Mouse (Mus musculus) intestine, postnatal 0 days (tissue): Measurements from ENCODE around the gene Pkd1. TPM values are rescaled to one million over a fixed set of nuclear protein-coding genes. Genes with fewer than 3 reads are reported as not detected.

ENCODE experiments used
- ATAC-seq: fragments of 200-750 bp; cut with Nextera tagmentation; 2 replicates; pipeline ENCODE4 v1.8.0; 2017; ENCODE audit warnings: mild to moderate bottlenecking, moderate TSS enrichment, moderate library complexity
- H3K27ac ChIP-seq: fragments of 300-500 bp; sonication (generic); 2 replicates; pipeline ENCODE4 v1.5.1; 2014; ENCODE audit warnings: mild to moderate bottlenecking, low read depth, low read length, moderate library complexity
- H3K27me3 ChIP-seq: fragments of 300-500 bp; sonication (generic); replicated peaks from 2 replicates; pipeline ENCODE4 v1.6.1; 2014; ENCODE audit warnings: low read length, mixed read lengths; ENCODE audit not compliant: control insufficient read depth, insufficient read depth
- H3K36me3 ChIP-seq: fragments of 300-500 bp; sonication (generic); 2 replicates; pipeline ENCODE4 v1.6.1; 2014; ENCODE audit warnings: mild to moderate bottlenecking, moderate library complexity; ENCODE audit not compliant: control insufficient read depth, insufficient read depth
- H3K4me1 ChIP-seq: fragments of 300-500 bp; sonication (generic); replicated peaks from 2 replicates; pipeline ENCODE4 v1.6.1; 2014; ENCODE audit warnings: antibody characterized with exemption, low read length, mixed read lengths; ENCODE audit not compliant: control insufficient read depth, insufficient read depth
- H3K4me2 ChIP-seq: fragments of 300-500 bp; sonication (generic); replicated peaks from 2 replicates; pipeline ENCODE4 v1.6.1; 2014; ENCODE audit warnings: low read depth, mild to moderate bottlenecking, moderate library complexity
- H3K4me3 ChIP-seq: fragments of 300-500 bp; sonication (generic); 2 replicates; pipeline ENCODE4 v1.5.1; 2014; ENCODE audit warnings: low read depth, low read length
- H3K9ac ChIP-seq: fragments of 300-500 bp; sonication (generic); 2 replicates; pipeline ENCODE4 v1.6.1; 2014; ENCODE audit warnings: mild to moderate bottlenecking, low read depth, low read length
- H3K9me3 ChIP-seq: fragments of 300-500 bp; sonication (generic); 2 replicates; pipeline ENCODE4 v1.6.1; 2016; ENCODE audit warnings: mixed run types; ENCODE audit not compliant: control insufficient read depth
- CTCF ChIP-seq: sonication (generic); IDR thresholded peaks from 2 replicates; pipeline ENCODE4 v1.5.1; 2016; ENCODE audit warnings: low read depth, mild to moderate bottlenecking, control low read depth, antibody characterized with exemption, moderate library complexity
- WGBS: fragments of 180-500 bp; shearing (Covaris S2); extraction: QIAGEN DNeasy Blood & Tissue Kit; methylation state at CpG from one replicate; pipeline ENCODE4 v1.1.7; 2014; 5-methylcytosine and 5-hydroxymethylcytosine counted together
- polyA plus RNA-seq: library from polyadenylated mRNA; unstranded; fragments of >200 nt; fragmentation: Nextera tagmentation; extraction: Ambion mirVana; gene quantifications from 2 replicates; pipeline ENCODE4 v1.2.1, GENCODE M21; 2015

Pkd1 gene
- polyA plus RNA-seq, 1 experiment from 2014 or later: 5.4 TPM

DNA sequence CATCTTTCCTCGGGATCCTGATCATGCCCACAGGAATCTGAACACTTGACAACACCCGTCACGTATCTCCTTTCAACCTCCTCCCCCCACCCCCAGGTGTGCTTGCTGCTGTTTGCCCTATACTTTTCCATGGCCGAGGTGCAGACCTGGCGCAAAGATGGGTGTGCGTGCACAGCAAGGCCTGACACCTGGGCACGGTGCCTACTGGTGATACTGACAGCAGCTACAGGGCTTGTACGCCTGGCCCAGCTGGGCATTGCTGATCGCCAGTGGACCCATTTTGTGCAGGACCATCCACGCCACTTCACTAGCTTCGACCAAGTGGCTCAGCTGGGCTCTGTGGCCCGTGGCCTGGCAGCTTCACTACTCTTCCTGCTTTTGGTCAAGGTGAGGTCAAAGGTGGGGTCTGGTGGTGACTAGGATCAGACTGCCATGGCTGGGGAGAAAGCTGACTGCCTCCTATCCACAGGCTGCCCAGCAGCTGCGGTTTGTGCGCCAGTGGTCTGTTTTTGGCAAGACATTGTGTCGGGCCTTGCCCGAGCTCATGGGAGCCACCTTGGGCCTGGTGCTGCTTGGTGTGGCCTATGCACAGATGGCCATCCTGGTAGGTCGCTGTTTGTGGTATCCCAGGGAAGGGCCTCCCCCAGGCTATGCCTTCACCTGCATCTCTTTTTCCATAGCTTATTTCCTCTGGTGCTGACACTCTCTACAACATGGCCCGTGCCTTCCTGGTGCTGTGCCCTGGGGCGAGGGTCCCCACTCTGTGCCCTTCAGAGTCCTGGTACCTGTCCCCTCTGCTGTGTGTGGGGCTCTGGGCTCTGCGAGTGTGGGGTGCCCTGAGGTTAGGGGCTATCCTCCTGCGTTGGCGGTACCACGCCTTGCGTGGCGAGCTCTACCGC, 44.6 kb downstream of the Pkd1 start:
- 91% methylated on average over 26 of the region's 26 CpGs for WGBS
- H3K4me2 ChIP-seq: no peak overlapping the region
- no peaks in the 10 kb centered on the region for H3K4me1 ChIP-seq
- no peaks in the 10 kb centered on the region for H3K9me3 ChIP-seq
- peaks cover 84% of the 10 kb centered on the region for H3K36me3 ChIP-seq
- no peak for ATAC-seq
- no peak overlapping the region for H3K27ac ChIP-seq
- H3K9ac ChIP-seq: no peak overlapping the region
- no peaks in the 10 kb centered on the region for H3K27me3 ChIP-seq
- H3K4me3 ChIP-seq: no peak overlapping the region
- no peak for TF ChIP-seq CTCF

DNA sequence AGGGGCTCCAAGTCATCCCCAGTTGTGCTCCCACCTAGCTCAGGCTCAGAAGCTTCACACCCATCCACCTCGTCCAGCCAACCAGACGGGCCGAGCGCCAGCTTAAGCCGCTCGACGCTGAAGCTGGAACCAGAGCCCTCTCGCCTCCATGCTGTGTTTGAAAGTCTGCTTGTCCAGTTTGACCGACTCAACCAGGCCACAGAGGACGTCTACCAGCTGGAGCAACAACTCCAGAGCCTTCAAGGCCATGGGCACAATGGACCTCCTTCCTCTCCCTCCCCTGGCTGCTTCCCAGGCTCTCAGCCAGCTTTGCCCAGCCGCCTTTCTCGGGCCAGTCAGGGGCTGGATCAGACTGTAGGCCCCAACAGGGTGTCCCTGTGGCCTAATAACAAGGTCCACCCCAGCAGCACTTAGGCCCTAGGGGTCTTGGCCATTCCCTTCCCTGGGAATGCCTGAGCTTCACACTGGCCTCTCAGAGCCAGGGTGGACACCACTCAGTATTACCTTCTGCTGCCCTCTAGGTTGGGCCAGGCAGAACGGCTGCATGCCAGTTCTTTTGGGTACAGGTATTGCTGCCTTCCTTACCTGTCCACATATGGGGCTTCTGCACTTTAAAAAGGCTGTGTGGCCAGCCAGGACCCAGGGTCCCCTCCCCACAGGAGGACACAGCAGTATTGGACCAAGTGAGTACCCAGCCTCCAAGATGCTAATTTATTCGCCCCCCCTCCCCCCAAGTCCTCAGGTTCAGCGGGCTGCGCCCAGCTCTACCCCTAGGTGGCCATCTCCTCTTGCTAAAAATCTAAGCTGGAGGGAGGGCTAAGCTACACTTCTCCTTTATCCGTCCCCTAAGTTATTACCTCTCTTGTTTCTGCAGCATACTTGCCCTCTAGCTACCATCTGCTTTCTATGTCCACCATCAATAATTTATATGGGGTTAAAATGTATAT, 45.8 kb downstream of the Pkd1 start:
- Histone ChIP-seq H3K36me3 (peaks cover 90% of the 10 kb centered on the region), H3K9ac (no peak overlapping the region), H3K4me3 (no peak overlapping the region), H3K9me3 (no peaks in the 10 kb centered on the region), H3K4me1 (no peaks in the 10 kb centered on the region), H3K4me2 (no peak overlapping the region), H3K27me3 (no peaks in the 10 kb centered on the region), H3K27ac (no peak overlapping the region)
- ATAC-seq: no peak
- peak; percentile 39 for TF ChIP-seq CTCF
- WGBS: 76% methylated on average over 17 of the region's 17 CpGs

DNA sequence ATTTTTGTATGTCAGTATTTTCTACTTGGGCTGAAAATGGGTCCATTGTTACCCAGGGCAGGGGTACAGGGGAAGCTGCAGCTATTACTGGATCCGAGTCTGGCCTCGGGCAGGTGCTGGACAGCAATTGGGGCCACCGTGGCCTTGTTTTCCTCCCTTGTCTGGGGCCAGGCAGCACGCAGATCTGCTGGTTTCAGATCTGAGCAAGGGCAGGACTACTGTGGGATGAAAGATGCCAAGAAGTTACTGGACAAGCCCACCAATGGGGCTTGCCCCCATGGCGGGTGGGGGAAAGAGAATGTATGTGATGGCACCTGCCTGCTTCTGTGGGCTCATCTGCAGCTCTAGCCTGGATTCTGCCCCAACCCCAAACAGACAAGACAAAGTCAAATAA, 46.4 kb downstream of the Pkd1 start:
- Histone ChIP-seq H3K27me3 (no peaks in the 10 kb centered on the region), H3K4me2 (no peak overlapping the region), H3K4me3 (no peak overlapping the region), H3K4me1 (no peaks in the 10 kb centered on the region), H3K9me3 (no peaks in the 10 kb centered on the region), H3K36me3 (peaks cover 88% of the 10 kb centered on the region), H3K27ac (no peak overlapping the region), H3K9ac (no peak overlapping the region)
- WGBS: 73% methylated on average over 5 of the region's 5 CpGs
- no peak for ATAC-seq
- no peak for TF ChIP-seq CTCF

DNA sequence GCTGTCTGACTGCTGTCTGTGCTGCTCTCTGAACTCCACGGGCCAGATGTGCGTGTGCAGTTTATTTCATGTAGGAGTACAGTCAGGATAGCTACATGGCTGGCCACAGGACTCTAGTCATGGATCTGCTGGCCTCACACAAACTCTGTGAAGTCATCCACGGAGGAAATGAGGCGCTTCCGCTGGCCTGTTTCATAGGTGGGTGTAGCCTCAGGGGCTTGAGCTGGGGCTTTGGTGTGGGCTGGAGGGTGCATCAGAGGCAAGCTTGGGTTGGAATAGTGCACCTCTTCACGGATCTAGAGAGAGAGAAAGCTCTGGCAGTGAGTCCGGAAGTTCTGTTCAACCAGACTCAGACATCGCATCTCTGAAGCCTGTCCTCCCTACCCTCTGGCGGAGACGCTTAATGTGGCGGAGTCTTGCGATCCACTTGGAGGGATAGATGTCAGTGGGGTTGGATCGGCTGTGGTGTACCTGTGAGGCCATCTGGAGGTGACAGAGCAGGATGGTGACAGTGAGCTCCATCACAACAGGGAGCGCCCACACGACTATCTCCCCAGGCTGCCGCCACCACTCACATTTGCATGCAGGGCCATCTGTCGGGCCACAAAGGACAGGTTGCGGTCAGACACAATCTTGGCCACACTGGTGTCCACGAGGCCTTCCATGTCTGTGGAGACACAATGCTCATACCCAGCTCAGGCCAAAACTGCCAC, 47.0 kb downstream of the Pkd1 start:
- 89% methylated on average over 19 of the region's 19 CpGs for WGBS
- no peak for ATAC-seq
- H3K36me3 ChIP-seq: peaks cover 87% of the 10 kb centered on the region

DNA sequence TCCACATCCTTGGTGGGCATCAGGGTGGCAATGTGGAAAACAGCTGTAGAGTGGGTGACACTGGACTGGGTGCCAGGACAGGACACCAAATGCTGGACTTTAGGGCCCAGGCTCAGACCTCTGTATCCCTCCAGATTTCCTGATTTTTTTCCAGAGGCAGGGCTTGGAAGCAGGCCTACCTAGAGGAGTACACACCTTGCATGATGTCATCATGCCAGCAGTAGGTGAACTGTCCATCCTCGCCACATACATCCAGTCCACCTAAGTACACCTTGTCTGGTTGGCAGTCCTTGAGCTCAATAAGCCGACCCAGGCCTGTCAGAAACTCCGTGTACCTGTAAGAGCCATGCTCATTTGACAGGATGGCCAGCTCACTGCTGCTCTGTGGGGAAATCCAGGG, 48.4 kb downstream of the Pkd1 start:
- Histone ChIP-seq H3K36me3 (peaks cover 91% of the 10 kb centered on the region), H3K27me3 (no peaks in the 10 kb centered on the region), H3K4me2 (no peak overlapping the region), H3K4me3 (no peak overlapping the region), H3K9ac (no peak overlapping the region), H3K4me1 (no peaks in the 10 kb centered on the region), H3K27ac (no peak overlapping the region), H3K9me3 (no peaks in the 10 kb centered on the region)
- WGBS: 84% methylated on average over 3 of the region's 3 CpGs
- no peak for ATAC-seq
- no peak for TF ChIP-seq CTCF

More for the DNA sequence above, 47.0 kb downstream of the Pkd1 start:
- Histone ChIP-seq H3K27me3 (no peaks in the 10 kb centered on the region), H3K4me2 (no peak overlapping the region), H3K4me1 (no peaks in the 10 kb centered on the region), H3K9me3 (no peaks in the 10 kb centered on the region), H3K4me3 (no peak overlapping the region), H3K9ac (no peak overlapping the region), H3K27ac (no peak overlapping the region; the same call in 1 of the 2 replicates)
- TF ChIP-seq CTCF: no peak
